Mouse (Mus musculus): ENCODE results near the gene Tmem102.

Gene Tmem102

DNA sequence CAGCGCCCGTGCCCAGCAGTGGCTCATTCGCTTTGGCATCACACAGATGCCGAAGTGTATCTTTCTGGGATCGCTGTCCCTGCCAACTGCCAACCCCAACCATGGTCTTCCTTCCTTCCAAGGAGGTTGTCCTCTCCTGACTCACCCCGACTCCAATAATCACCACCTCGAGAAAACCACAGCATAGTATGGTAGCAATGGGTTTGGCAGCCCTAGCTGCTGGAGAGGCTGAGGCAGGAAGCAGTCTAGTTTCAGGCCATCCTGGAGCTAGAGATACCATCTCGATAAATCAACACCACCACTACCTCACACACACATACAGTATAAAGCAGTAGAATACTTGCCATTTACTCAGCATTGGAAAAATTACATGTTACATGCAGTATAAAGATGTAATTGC, 13.4 kb upstream of the Tmem102 start:
- no peak for DNase-seq (ENCODE audit: low read depth)

DNA sequence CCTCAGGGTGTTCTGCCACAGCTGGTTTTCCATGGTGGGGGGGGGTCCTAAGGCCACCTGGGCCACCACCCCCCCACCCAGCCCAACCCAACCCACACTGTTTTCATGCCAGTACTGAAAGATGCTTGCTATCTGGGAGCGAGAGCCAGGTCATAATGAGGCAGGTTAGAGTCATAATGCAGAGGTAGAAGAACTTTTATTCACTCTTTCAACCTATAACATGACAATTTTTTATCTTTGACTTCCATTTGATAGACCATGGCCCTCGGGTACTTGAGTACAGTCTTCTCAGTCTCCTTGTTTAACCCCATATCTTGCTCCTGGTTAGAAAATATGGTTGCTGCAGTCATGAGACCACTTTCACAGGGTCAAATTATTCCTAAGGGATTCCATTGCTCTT, 12.9 kb upstream of the Tmem102 start, which contains the start of gene Spem2:
Gene Spem2, minus strand, starts transcription at position 101 of the 400 bp plus-strand sequence.
- no peak for DNase-seq (ENCODE audit: low read depth)

DNA sequence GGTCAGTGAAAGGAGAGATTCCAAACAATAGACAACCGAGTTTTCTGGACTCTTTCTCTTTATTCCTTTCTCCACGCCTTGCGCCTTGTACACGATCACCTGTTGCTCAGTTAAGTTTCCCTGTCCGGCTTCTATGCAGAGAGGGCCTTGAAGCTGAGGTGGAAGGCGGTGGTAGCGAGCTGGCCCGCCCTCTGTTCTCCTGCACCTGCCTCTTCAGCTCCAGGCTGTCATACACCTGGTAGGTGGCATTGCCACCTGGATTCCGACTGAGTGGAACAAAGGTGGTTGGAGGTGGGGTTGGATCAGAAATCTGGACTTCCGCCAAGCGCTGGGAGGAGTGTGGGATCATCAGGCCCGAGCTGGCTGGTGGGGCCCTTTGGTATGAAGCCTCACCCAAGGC, 11.1 kb upstream of the Tmem102 start:
- no peak for DNase-seq (ENCODE audit: low read depth)

DNA sequence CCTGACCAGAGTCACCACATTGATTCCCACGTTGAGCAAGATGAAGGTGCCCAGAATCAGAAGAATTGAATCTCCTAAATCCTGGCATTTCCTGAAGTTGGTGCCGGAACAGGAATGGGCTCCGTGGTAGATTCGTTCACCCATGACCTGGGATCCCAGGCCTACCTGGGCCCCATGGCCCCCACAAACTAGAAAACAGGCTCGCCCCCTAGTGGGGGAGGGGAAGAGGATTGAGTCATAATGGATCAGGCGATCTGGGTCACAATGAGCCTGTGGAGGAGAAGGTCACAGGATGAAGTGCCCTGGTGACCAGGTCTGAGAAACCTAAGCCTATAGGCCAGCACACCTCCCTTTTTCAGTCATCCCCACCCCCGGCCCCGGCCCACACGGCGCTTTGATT, 9.7 kb upstream of the Tmem102 start, which contains the start of gene Gm39566:
Gene Gm39566, minus strand, starts transcription at position 144 of the 400 bp plus-strand sequence.
- DNase-seq (ENCODE audit: low read depth) = no peak

DNA sequence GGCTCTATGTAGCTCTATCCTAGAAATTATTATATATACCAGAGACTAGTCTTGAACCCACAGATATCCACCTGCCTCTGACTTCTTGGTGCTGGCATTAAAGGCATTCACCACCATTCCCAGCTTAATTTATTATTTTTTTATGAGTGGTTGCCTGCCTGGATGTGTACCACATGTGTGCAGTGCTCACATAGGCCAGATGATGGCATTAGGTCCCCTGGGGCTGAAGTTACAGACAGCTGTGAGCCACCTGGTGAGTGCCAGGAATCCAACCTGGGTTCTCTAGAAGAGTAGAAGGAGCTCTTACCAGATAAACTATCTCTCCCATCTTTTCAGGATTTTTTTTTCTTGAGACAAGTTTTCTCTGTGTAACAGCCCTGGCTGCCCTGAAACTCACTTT, 4.9 kb upstream of the Tmem102 start:
- no peak for DNase-seq (ENCODE audit: low read depth)

DNA sequence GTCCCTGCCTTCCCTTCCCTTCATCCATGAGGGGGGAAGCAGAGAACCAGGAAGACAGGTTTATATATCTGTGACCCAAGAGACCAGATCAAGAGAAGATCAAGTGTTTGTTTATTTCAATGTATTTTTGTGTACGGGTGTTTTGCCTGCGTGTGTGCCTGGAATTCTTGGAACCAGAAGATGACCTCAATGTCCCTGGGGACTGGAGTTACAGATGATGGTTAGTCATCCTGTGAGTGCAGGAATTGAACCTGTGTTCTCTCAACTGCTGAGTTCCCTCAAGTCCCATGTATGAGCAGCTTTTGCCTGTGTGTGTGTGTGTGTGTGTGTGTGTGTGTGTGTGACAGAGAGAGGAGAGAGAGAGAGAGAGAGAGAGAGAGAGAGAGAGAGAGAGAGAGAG, 2.2 kb upstream of the Tmem102 start:
- DNase-seq (ENCODE audit: low read depth) = no peak

DNA sequence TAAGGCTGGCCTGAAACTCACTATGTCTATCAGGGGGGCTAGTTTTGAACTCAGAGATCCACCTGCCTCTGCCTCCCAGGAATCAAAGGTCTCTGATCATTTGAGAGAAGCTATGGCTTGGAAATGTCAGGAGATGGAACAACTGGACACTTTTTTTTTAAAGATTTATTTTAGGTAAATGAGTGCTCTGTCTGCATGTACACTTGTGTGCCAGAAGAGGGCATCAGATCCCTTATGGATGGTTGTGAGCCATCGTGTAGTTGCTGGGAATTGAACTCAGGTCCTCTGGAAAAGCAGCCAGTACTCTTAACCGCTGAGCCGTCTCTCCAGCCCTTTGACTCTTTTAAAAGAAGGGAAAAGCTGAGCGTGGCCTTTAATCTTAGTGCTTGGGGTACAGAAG, 954 bp upstream of the Tmem102 start:
- DNase-seq (ENCODE audit: low read depth) = peak; percentile 24

DNA sequence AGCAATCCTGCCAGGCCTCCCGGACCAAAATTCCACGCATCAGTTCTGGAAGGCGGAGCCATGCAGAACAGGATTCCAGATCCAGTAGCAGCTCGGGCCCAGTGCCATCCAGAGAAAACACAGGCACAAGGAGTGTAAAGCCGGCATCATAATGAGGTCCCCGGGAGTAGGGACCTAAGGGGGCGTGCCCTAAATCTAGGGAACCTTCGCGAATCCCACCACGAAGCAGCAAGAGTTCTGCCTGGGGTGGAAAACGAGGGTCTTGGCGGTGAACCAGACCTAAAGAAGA, 828 bp downstream of the Tmem102 start:
- DNase-seq (ENCODE audit: low read depth) = no peak

DNA sequence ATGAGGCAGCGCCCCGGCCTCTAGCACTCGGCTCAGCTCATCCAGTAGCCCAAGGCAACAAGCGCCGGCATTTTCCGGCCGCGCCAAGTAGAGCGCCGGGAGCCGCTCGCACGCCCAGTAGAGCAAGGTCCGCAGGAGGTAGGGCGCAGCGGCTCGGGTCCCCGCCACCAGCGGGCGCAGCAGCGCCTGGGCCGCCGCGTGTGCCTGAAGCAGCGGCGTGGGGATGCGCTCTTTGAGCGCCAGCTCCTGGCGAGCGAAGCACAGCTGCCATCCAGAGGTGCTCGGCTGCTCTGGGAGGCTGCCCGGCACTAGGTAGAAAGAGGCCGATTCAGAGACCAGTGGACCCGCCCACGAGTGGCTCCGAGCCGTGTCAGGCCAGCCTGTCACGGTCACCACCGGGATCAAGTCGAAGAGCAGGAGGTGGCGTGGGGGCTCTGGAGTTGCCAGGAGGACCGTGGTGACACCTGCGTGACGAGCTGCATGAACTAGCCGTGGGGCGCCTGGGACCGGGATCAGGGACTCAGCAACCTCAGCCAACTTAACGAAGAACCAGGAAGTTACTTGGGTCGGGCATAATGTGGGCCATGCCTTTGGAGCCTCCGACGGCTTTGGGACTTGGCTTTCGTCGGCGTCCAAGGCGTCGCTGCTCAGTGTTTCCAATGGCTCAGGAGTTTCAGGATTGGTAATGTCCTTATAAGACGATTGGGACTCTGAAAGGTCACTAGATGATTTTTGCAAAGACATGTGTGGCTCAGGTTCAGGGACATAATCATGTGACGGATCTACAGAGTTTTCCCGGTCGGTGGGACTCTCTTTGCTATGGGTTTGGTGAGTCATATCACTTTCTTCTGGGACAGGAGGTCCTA, 1.4 kb downstream of the Tmem102 start:
- DNase-seq (ENCODE audit: low read depth) = peak; percentile 79

DNA sequence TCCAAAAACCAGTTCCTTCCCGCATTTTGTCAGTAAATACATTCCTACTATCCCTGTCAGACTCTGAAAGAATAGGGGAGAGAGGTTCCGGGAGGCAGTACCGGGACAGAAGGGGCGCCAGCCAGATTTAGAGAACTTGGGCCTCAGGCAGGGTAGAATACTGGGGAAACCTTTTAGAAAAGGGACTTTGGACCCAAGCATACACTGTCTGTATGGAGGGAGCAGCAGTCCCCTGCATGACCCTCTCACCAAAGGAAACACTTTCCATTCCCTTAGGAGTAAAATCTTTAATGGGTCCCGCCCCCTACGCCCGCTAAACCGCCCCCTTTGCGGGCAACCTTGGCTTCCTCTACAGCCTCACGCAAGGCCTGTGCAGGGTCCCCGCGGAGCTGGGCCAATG, 2.1 kb downstream of the Tmem102 start:
- DNase-seq (ENCODE audit: low read depth) = no peak

DNA sequence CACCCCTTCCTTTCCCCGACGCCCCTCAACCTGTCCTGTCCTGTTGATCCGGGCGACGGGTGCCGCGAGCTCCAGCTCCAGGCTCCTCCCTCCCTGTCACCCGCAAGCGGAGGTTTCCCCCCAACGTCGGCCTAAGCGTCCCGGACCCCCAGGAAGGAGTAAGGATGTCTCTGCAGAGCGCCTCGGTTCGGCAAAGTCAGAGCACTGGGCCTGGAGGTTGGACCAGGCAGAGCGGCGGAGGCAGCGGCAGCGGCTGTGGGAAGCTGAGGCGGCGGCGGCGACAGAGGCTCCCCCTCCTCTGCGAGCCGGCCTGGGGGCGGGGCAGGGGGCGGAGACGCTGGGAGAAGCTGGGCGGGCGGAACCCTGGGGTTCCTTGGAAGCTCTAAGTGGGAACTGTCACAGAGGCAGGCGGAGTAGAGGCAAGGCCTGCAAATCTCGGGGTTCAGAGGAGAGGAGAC, 2.7 kb downstream of the Tmem102 start:
- DNase-seq (ENCODE audit: low read depth) = peak; percentile 77

DNA sequence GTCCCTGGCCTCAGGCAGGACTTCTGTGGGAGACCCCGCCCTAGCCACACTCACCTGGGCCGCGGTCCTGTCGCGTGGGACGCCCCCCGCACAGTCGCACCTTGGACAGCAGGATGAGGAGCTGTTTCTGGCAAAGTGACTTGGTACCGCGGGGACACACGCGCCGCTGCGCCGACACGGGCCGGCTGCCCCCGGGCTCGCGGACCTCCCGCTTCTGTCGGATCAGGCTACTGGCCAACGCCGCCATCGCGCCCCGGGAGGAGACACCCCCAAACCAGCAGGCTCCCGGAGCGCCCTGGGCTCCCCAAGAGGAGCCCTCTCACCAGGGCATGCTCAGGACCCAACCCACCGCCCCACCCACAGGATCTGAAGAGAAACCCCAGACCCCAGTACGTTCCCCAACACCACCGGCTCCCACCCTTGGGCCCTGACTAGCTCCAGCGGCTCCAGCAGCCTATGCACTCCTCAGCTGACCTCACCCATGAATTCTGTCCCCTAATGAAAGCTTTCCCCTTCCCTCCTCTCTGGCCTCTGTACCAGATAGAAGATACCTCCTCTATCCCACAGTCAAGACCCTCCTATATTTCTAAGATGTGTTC, 3.9 kb downstream of the Tmem102 start, which contains the start of gene Fgf11:
Gene Fgf11, minus strand, starts transcription at position 479 of the 599 bp plus-strand sequence.
- peak; percentile 36 for DNase-seq (ENCODE audit: low read depth)

DNA sequence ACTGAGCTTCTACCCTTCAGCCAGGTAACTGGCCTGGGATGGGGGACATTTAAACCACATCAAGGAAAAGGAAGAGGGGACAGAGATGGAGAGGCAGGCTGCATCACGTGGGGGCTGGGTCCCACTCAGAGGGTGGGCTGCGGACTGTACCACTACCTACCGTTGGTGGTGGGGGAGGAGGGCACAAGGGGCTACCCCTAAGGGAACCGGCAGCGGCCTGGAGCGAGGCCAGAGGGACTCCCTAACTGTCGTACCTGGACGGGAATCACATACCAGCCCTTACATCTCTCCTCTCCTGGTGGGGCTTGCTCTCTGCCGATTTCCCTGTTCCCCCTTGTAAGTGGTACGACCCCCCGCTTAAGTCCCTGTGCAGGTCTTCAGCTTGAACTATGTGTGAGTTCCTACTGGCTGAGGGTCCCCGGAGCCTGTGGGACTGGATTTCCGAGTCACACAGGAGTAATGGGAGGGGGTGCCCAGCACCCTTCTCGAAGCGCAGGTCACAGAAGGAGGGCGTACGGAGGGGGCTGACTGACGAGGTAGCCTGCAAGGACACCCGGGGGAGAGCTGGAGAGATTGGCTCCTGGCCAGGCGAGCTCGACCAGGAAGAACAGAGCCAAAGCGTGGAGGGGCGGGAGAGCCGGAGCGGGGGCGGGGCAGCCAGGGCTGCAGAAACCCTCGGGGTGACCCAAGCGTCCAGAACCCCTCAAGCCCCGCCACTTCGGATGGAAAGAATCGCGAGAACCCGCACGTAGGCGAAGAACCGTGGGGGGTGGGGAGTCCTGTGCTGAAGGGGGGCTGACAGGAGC, 4.8 kb downstream of the Tmem102 start:
- peak; percentile 42 for DNase-seq (ENCODE audit: low read depth)

DNA sequence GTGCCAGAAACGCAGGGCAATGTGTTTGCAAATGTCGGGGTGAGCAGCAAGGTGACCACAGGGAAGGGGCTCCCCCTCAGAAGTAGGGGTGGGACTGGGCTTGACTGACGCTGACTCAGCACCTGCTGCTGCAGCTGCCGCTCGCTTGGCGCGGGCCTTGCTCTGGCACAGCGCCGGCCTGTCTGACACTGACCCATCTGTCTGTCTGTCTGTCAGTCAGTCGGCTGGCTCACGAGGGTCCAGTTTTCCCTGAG, 5.4 kb downstream of the Tmem102 start:
- no peak for DNase-seq (ENCODE audit: low read depth)

DNA sequence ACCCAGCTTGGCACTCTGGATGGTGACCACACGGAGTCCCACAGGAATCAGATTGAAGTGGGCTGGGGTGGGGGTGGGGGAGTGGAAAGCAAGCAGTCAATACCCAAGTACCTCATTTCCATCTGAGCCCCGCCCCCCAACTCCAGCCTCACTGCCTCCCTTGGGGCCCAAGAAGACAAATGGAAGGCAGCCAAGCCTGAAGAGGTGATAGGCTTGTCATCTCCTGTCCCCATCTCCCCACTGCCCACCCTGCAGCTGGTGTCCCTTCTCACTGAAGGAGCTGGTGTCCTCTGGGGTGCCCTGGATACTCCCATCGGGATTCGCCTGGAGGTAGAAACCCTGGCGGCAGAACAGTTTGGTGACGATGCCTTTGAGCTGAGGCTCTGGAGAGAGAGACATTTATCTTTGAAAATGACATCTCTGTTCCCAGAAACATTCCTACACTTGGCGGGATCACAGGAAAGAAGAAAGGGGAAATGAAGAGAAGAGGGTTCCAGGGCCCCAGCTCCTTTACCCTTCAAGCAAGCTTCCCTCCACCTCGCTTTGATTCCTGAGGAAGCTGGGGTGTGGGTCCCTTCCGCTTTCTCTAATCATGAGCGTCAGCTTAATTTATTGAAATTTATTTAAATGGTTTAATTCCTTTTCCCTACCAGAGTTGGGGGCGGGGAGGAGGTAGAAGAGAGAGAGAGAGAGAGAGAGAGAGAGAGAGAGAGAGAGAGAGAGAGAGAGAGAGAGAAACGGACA, 5.9 kb downstream of the Tmem102 start:
- peak; percentile 36 for DNase-seq (ENCODE audit: low read depth)

DNA sequence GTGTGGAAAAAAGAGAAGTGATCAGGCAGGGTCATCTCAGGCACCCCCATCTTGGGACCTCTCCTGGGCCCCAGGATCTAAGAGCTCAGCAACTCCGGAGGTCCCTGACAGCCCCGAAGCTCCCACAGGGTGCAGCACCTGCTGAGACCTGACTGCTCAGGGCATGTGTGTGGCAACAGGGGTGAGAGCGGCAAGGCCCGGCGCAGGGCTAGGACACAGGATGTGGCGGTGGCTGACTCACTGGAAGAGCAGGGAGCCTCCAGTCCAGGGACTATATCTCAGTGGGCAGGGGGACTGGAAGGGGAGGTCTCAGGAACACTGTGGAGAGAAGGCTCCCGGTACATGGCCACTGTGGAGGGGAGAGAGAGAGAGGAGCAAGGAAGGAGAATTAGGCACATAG, 7.5 kb downstream of the Tmem102 start:
- peak; percentile 21 for DNase-seq (ENCODE audit: low read depth)

DNA sequence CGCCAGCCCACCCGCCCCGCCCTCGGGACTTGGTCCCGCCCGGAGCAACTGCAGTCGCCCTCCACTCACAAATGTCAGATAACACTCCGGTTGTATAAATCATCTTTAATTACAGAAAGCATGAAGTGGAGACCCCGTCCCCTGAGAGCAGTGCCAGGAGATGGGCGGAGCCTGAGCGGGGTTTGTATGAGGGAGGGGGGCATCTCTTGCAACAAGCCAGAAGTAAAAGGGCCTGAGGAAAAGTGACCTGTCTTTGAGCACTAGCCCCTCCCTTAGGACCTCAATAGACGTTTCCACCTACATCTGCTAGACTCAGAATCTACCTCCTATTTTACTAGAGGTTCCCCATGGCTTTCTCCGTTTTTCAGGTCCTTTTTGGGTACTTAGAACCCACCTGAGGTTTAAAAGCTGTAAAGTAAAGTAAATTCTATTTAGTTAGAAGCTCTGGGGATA, 9.4 kb downstream of the Tmem102 start:
- peak; percentile 52 for DNase-seq (ENCODE audit: low read depth)

DNA sequence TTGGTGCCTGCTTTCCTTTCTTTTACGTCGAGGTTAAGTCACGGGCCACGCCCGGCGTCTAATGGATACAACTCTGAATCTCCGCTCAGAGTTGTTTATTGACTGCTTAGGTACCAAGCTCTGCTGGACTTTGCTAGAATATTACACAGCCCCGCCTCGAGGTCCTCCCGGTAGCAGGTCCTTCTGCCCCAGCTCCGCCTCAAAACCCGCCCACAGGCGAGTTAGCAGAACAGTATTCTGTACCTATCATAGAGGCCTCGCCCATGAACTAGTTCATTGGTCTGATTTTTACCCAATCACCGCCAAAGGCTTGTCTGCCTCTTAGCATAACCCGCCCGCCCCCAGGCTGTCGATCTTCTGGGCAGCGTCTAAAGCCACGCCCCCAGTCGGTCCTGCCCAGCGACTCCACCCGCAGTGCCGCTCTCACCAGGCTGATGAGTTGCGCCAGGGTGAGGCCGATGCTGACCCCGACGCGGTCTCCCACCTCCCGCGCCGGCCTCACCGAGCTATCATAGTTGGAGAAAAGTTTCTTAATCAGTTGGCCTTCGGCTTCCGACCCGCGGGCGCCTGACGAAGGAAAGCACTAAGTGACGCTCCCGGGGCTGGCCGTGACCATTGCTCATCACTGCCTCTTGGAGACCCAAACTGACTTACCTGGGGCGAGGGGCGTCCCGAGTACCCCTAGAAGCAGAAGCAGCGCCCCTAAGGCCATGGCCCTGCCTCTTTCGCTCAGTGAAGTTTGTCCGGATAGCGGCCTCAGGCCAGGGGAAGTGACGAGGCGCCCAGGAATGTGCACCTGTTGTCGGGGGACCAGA, 10.0 kb downstream of the Tmem102 start, which contains the start of gene Chrnb1:
Gene Chrnb1, minus strand, starts transcription at position 776 of the 815 bp plus-strand sequence.
- peak; percentile 96 for DNase-seq (ENCODE audit: low read depth)

DNA sequence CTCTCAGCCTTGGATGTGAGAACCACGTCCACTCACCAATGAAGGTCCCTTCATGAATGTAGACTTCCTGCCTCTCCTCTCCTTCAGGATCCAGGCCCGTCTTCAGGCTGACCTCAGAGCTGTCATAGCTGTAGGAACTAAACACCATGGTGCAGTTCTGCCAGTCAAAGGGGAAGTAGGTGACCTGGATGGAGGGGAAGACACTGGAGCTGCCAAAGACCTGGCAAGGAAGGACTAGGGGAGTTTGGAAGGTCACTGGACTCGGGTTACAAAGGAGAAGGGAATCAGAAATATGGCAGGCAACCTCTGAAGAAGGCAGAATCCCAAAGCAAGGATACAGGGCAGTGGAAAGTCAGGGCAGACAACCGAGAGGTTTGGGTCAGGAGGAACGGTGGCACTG, 12.0 kb downstream of the Tmem102 start:
- no peak for DNase-seq (ENCODE audit: low read depth)

DNA sequence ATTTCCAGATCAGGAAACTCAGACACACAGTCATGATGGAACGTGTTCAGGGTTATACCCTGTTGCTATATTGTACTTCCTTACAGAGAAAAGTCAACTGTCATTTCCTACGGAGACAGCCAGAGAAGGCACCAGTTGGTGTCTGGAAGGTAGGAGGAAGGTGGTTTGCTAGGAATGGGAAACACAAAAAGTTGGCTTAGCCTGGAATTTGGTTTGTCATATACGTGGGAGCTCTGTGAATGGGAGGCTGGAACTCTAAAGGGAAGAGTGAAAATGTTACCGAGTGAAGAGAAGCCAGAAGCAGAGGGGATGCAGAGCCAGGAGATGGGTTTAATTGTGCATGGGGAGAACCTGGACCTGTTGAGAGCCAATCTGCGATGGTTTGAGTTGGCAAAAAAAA, 14.0 kb downstream of the Tmem102 start:
- DNase-seq (ENCODE audit: low read depth) = no peak

DNA sequence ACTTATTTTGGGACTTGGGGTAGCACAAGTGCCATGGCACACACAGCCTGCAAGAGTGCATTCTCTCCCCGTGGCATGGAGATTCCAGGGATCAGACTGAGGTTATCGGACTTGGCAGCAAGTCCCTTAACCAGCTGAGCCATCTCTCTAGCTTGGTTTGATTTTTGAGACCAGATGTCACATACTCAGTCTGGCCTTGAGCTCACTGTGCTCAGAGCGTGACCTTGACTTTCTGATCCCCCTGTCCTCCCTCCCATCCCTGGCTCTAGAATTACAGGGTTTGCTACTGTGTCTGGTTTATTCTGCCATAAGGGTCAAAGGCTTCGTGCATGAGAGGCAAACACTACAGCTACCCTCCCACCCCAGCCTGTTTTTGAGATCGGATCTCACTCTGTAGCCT, 16.0 kb downstream of the Tmem102 start:
- DNase-seq (ENCODE audit: low read depth) = no peak

Data from induced T-regulatory cell, adult 2 months (primary cell).